Mouse (Mus musculus): ENCODE measurements at regions not wholly inside any gene's neighbourhood (a gene's known extent, or its start where the extent isn't known, plus 50 kb on each side); places are given as distances from the start of the nearest gene placed in this dataset.

DNA sequence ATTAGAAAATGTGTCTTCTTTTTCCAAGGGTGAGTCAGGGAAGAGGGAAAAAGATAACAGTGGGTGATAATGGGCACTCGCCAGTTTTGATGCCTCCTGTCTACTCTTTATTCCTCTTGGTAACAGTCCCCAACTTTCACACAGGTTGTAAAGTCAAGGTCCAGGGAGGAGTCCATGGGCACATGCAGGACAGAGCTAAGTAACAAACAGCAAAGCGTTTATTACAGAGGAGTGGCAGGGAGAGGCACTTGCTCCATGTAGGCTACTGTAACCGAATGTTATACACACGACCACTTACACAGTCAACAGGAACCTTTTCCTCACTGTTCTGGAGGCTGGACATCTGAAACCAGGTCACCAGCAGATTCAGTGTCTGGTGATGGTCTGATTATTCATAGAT, 56.7 kb upstream of the Rapgef5 start:
- TF ChIP-seq CTCF (IDR thresholded peaks at IDR 0.05; ENCODE audit: low read depth, low read length) = no peak
- no peak for TF ChIP-seq POLR2A (IDR thresholded peaks at IDR 0.05; ENCODE audit: insufficient read depth, low read length)

Measured in ES-Bruce4 (cell line).